Mouse (Mus musculus) thymus, postnatal 14 days (tissue): ENCODE results near the gene Cend1.

Experiments used
- DNase-seq: peaks from one replicate; pipeline ENCODE4 v3.0.0; 2021

Cend1 gene

GRCm38 (mm10) chr7:141442199-141442598 is 12.9 kb upstream of the Cend1 start:
- DNase-seq: no peak

DNA sequence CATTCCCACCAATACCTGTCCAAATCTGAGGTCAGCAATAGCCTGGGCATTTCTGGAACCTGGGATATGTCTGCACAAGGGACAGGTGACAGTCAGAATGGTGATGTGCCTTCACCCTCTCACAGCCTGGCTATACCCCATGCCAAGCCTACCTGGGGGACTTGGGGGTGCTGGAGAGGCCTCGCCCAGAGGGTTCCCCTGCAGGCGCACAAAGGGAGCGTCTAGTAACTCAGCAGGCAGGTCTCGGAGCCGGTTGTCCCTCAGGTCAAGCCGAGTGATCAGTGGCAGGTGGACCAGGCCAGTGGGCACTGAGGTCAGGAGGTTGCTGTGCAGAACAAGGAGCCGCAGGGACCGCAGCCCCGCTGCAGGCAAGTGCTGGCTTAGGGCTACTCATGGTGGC is 12.2 kb upstream of the Cend1 start:
- no peak for DNase-seq

DNA sequence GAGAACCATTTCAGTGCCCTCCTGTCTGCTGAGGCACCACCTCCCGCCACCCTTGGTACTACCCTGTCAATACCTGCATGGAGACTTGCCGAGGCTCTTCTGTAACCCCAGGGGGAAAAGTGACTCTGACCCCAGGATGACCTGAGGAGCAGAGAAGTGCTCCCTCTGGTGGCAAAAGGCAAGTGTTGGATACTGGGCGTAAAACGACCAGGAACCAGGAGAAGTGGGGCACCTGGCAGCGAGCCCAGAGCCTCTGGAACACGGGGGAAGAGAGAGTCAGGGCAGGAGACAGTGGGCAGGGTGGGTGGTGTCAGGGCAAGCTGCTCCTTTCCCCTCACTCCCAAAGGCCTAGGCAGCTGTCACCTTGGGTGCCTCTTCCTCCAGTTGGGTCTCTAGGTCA is 11.3 kb upstream of the Cend1 start:
- peak; percentile 57 for DNase-seq

GRCm38 (mm10) chr7:141439811-141440210 is 10.5 kb upstream of the Cend1 start:
- no peak for DNase-seq

- DNase-seq: no peak
Measured at GRCm38 (mm10) chr7:141439140-141439679, 9.9 kb upstream of the Cend1 start.

GRCm38 (mm10) chr7:141438201-141438968 is 9.1 kb upstream of the Cend1 start:
- DNase-seq: no peak

GRCm38 (mm10) chr7:141437178-141438120 is 8.2 kb upstream of the Cend1 start, which contains the start of gene Slc25a22:
Slc25a22 (minus strand) TSS chr7:141437892.
- peak; percentile 89 for DNase-seq

- no peak for DNase-seq
Measured at GRCm38 (mm10) chr7:141436523-141436892, 7.2 kb upstream of the Cend1 start.

- DNase-seq: peak; percentile 9
Measured at GRCm38 (mm10) chr7:141435856-141436522, 6.7 kb upstream of the Cend1 start.

GRCm38 (mm10) chr7:141435129-141435855 is 6.0 kb upstream of the Cend1 start:
- DNase-seq: peak; percentile 77

- peak; percentile 48 for DNase-seq
Measured at GRCm38 (mm10) chr7:141434464-141434863, 5.2 kb upstream of the Cend1 start.

DNA sequence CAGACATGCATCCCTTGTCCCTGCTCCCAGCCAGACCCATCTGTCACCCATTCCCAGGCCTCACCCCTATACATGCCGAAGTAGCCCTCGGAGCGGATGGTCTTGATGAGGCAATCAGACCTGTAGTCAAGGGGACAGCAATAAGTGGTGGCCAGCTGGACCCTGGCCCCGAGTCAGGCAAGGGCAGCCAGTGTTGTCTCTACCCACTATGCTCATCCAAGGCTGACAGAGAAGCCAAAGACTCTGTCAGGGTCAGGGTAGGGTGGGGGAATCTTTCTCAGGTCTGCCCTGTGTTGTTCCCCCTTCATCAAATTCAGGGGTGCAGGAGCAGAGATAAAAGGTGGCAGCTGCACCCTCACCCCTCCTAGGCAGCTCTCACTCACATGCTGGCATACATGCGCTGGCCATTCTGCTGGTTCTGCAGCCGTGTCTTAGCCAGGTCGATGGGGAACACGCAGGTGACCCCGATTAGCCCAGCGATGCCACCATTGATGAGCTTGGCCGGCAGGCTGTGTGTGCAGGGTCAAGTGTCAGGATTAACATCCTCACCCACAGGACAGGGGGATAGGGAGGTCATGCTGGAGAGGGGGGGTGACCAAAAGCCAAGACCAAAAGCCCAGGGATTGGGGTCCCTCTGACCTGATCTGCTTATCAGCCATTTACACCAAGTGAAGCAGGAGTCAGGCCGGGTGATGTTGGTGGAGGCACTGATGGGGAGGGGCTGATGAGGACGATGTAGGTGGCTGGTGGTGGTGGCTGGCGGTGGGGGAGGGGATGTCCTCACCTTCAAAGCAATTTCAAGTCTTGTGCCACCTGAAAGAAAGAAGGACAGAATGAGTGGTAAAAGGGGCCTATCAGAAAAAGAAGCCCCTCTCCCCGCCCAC is 4.5 kb upstream of the Cend1 start:
- DNase-seq: peak; percentile 5

GRCm38 (mm10) chr7:141432741-141433516 is 3.6 kb upstream of the Cend1 start:
- peak; percentile 5 for DNase-seq

GRCm38 (mm10) chr7:141432186-141432611 is 2.9 kb upstream of the Cend1 start:
- no peak for DNase-seq

DNA sequence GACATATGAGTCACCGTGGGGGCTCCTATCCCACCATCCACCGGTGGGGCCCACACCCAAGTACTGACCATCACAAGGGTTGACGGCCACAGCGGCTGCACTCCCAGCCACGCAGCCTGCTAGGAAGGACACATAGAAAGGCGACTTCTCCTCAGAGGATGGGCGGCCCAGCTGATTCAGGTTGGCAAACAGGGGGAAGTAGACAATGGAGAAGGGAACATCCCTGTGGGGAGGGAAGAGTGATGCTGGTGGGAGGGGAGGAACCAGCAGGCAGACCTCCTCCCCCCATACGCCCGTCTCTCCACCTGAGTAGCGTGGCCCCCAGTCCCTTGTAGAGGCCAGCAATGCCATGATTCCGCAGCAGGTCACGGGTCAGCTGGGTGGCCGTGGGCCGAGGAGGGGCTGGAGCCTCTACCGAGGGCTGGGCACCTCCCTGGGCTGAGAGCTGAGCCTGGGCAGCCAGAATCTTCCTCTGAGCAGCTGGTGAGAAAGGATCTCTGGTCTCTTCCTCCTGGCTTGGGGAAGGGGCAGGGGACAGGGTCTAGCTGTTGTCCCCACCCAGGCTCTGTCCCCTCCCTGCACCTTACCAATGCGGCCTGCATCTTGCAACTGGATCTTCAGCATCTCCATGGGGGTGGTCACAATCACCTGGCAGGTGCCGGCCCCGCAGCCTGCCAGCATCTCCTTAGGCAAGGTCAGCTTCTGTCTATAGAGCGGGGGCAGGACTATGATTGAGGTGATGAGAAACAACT is 2.3 kb upstream of the Cend1 start:
- DNase-seq: no peak

GRCm38 (mm10) chr7:141430585-141431240 is 1.4 kb upstream of the Cend1 start:
- no peak for DNase-seq

DNA sequence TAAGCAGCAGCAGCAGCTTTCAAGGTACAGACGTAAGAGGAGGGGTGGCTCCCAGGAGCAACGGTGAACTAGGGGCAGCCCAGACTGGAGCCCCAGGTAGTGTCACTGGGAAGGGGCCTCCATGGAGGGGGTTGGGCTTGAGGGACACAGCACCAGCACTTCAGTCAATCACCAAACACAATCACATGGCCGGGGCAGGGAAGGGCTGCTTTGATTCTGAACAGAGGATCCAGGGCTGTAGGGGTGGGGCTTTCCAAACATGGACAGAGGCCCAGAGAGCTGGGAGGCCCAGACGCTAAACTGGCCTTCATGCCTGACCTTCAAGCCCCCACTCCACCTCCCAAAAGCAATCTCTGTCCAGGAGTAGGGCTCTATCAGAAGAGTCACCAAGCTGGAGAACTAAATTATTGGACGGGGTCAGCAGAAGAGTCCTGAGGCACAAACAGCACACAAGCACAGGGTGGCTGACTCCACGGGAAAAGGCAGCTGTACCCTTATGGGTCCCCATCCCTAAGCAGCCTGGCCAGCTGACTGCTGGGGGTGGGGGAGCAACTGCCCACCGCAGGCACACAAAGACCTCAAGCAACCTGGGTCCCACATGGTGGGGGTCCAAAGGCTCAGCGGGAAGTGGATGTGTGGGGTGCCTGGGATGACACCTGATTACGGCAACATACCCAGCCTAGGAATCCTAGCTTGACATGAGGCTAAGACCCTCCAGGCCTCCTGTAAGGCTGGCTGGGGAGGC is 721 bp upstream of the Cend1 start:
- DNase-seq: no peak

DNA sequence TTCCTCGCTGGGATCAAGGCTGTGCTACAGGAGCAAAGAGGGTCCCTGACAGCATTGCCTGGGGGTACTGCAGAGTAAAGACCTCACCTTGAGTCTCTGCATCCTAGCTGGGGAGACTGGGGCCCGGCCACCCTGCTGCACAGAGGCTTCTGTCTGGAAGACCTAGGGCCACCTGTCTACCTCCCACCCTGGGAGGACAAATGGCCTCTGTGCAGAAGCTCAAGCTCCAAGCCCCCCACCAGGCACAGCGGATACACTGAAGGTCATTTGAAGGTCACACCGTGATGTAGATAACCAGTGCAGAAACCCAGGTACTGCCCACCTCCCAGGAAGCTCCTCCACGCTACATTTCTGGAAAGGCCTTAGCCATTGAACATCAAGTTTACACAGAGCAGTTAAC is 590 bp downstream of the Cend1 start:
- no peak for DNase-seq
